Mouse (Mus musculus) midbrain, embryonic 11.5 days (tissue): Measurements from ENCODE around the gene Ociad2. TPM values are rescaled to one million over a fixed set of nuclear protein-coding genes. Genes with fewer than 3 reads are reported as not detected.

Source experiments
- ATAC-seq: fragments of 200-750 bp; cut with Nextera tagmentation; 2 replicates; pipeline ENCODE4 v1.8.0; 2017; ENCODE audit warnings: moderate TSS enrichment, moderate library complexity; ENCODE audit not compliant: low FRiP score
- DNase-seq: peaks from one replicate; pipeline ENCODE4 v3.0.0; 2015; ENCODE audit warnings: low spot score; ENCODE audit errors: missing footprints
- H3K27ac ChIP-seq: fragments of 300-500 bp; sonication (generic); 2 replicates; pipeline ENCODE4 v1.5.1; 2014; ENCODE audit warnings: low read depth, low read length
- H3K27me3 ChIP-seq: fragments of 300-500 bp; sonication (generic); 2 replicates; pipeline ENCODE4 v1.6.1; 2014; ENCODE audit warnings: mild to moderate bottlenecking, low read length, moderate library complexity, mixed read lengths; ENCODE audit not compliant: control insufficient read depth, insufficient read depth
- H3K36me3 ChIP-seq: fragments of 300-500 bp; sonication (generic); 2 replicates; pipeline ENCODE4 v1.6.1; 2014; ENCODE audit warnings: mild to moderate bottlenecking, low read length, moderate library complexity, mixed read lengths; ENCODE audit not compliant: control insufficient read depth, insufficient read depth
- H3K4me1 ChIP-seq: fragments of 300-500 bp; sonication (generic); 2 replicates; pipeline ENCODE4 v1.6.1; 2014; ENCODE audit warnings: low read length; ENCODE audit not compliant: control insufficient read depth, insufficient read depth
- H3K4me2 ChIP-seq: fragments of 300-500 bp; sonication (generic); 2 replicates; pipeline ENCODE4 v1.6.1; 2014; ENCODE audit warnings: mild to moderate bottlenecking, moderate library complexity
- H3K4me3 ChIP-seq: fragments of 300-500 bp; sonication (generic); 2 replicates; pipeline ENCODE4 v1.5.1; 2014; ENCODE audit warnings: low read depth, low read length
- H3K9ac ChIP-seq: fragments of 300-500 bp; sonication (generic); 2 replicates; pipeline ENCODE4 v1.6.1; 2014; ENCODE audit warnings: low read length
- H3K9me3 ChIP-seq: fragments of 300-500 bp; sonication (generic); 2 replicates; pipeline ENCODE4 v1.6.1; 2016; ENCODE audit warnings: low read length; ENCODE audit not compliant: control insufficient read depth
- WGBS: fragments of 180-500 bp; shearing (Covaris S2); extraction: QIAGEN DNeasy Blood & Tissue Kit; methylation state at CpG from one replicate; pipeline ENCODE4 v1.1.7; 2014; 5-methylcytosine and 5-hydroxymethylcytosine counted together
- polyA plus RNA-seq: library from polyadenylated mRNA; unstranded; fragments of >200 nt; fragmentation: Nextera tagmentation; extraction: Ambion mirVana; gene quantifications from 2 replicates; pipeline ENCODE4 v1.2.1, GENCODE M21; 2014

The Ociad2 gene
- polyA plus RNA-seq, 1 experiment from 2014 or later = 13.5 TPM

DNA sequence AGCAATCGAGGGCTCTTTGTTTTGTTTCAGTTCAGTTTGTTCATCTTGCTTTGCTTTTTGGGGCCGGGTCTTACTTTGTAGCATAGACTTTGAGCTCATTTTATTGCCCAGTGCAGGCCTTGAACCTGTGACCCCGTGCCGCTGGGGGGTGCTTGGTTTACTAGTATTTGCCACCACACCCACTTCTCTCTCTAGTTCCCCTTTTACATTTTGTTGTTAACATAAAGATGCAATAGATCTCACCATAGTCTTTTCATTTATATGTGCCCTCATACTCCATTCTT lies 60.3 kb downstream of the Ociad2 start:
- DNase-seq (peak; percentile 76), ATAC-seq (no peak)
- H3K9ac ChIP-seq = no peak overlapping the region
- H3K4me1 ChIP-seq = peaks cover 6% of the 10 kb centered on the region; the same call in 1 of the 2 replicates
- H3K27me3 ChIP-seq = no peaks in the 10 kb centered on the region
- H3K4me3 ChIP-seq = no peak overlapping the region
- no peaks in the 10 kb centered on the region for H3K36me3 ChIP-seq
- no peaks in the 10 kb centered on the region for H3K9me3 ChIP-seq
- no peak overlapping the region for H3K27ac ChIP-seq
- 78% methylated on average over 4 of the region's 4 CpGs for WGBS
- H3K4me2 ChIP-seq = no peak overlapping the region

DNA sequence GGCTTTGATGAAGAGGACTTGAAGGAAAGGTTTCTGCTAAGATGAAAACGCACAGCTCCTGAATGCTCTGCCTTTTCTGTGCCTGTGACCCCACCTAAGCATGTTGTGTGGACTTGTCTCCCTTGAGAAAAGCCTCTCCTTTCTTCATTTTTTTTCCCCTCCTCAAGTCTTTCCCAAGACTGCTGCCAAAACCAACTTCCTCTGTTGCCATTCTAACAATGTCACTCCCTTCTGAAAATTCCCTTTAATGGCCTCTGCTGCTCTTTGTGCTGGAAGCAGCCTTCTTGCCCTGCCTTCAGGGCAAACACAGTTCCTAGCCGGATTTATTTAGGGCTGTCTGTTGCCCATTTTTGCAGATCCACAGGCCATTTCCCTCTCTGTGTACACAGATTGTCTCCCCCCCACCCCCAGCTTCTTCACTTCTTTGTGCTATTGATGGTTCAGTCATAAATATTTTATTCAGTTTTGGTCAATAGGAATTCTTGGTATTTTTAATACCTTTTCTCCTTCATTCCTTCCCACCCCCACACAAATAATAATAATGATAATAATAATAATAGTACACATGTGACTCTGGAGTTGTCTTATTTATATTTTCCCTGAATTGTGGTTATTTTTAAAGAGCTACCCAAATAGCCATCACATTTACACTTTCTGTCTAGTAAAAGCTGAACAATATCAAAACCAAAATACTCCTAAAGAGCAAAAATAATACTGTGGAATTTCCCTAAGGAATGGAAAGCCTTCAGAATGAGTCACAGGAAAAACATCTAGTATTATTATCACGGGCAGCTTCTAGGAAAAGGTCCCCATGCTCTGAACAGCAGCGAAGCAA lies 60.9 kb downstream of the Ociad2 start:
- Histone ChIP-seq H3K4me3 (no peak overlapping the region), H3K36me3 (no peaks in the 10 kb centered on the region), H3K27ac (no peak overlapping the region), H3K27me3 (no peaks in the 10 kb centered on the region), H3K4me1 (peaks cover 6% of the 10 kb centered on the region; the same call in 1 of the 2 replicates), H3K4me2 (no peak overlapping the region), H3K9ac (no peak overlapping the region), H3K9me3 (no peaks in the 10 kb centered on the region)
- 71% methylated on average over 4 of the region's 4 CpGs for WGBS
- DNase-seq (peak; percentile 59), ATAC-seq (no peak)

DNA sequence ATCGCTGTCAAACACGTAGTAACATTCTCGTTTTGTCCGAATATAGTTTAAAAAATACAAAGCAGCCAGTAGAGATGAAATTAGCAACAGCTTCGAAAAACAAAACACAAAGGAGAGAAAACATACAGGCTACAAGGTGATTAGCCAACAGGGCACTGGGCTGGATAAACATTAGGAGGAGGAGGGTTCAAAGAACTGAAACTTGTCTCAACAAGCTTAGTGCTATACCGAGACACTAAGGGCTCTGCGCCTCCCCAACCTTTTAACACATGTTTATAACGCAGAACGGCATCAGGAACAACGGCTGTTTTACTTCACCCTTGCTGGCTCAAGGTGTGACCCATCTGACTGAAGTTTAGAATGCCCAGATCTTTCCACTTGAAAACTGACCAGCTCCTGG lies 61.6 kb downstream of the Ociad2 start:
- H3K4me2 ChIP-seq = no peak overlapping the region
- no peak overlapping the region for H3K9ac ChIP-seq
- H3K27me3 ChIP-seq = no peaks in the 10 kb centered on the region
- ATAC-seq (no peak), DNase-seq (peak; percentile 66)
- H3K4me1 ChIP-seq = peaks cover 6% of the 10 kb centered on the region; the same call in 1 of the 2 replicates
- WGBS = 72% methylated on average over 10 of the region's 10 CpGs
- H3K27ac ChIP-seq = no peak overlapping the region
- no peak overlapping the region for H3K4me3 ChIP-seq
- H3K9me3 ChIP-seq = no peaks in the 10 kb centered on the region
- H3K36me3 ChIP-seq = no peaks in the 10 kb centered on the region

DNA sequence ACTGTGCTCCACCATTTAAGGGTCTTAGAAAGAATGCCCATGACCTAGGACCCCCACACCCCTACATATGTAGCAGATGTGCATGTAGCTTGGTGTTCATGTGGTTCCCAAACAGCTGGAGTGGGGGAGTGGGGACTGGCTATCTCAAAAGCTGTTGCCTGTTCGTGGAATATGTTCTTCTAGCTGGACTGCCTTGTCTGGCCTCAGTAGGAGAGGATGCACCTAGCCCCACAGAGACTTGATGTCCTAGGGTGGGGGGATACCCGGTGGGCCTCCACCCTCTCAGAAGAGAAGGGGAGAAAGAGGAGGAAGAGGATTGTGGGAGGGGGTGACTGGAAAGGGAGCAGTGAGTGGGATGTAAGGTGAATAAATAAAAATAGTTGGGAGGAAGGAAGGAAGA lies 65.9 kb downstream of the Ociad2 start:
- H3K9me3 ChIP-seq = no peaks in the 10 kb centered on the region
- H3K36me3 ChIP-seq = no peaks in the 10 kb centered on the region
- no peak for ATAC-seq
- no peaks in the 10 kb centered on the region for H3K27me3 ChIP-seq
- H3K4me2 ChIP-seq = no peak overlapping the region
- peaks cover 5% of the 10 kb centered on the region for H3K4me1 ChIP-seq
- no peak overlapping the region for H3K9ac ChIP-seq
- H3K4me3 ChIP-seq = no peak overlapping the region
- no peak overlapping the region for H3K27ac ChIP-seq
- peak; percentile 77 for DNase-seq
- 89% methylated on average over 2 of the region's 2 CpGs for WGBS

DNA sequence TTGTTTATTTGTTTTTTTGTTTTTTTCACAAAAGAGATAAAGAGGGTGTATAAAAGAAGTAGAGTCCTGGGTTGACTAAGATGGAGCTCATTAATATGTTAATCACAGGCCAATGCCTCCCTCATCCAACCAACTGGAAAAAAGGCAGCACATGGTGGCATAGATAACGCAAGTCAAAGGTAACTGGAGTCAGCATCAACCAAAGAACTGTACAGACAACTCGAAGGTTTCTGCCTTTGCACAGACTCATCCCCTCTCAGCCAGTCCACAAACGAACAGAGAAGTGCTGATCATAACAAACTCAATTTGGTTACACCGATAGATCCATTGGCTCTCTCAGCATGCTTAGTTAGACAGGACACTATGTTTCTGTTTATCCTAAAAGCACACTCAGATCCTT lies 67.7 kb downstream of the Ociad2 start:
- Histone ChIP-seq H3K4me2 (no peak overlapping the region), H3K27me3 (no peaks in the 10 kb centered on the region), H3K4me1 (no peaks in the 10 kb centered on the region; the same call in 1 of the 2 replicates), H3K27ac (no peak overlapping the region), H3K9ac (no peak overlapping the region), H3K9me3 (no peaks in the 10 kb centered on the region), H3K4me3 (no peak overlapping the region), H3K36me3 (no peaks in the 10 kb centered on the region)
- 62% methylated on average over 4 of the region's 4 CpGs for WGBS
- ATAC-seq (no peak), DNase-seq (peak; percentile 84)

Other genes starting within 250 kb of the Ociad2 start
- 39.0 and 42.5 TPM in 2 replicates for gene Fryl, start 84.4 kb downstream of the Ociad2 start, polyA plus RNA-seq
- 159 and 168 TPM in 2 replicates for gene Ociad1, start 48.2 kb downstream of the Ociad2 start, polyA plus RNA-seq
- not detected in 2 replicates for gene Cwh43, start 65.0 kb upstream of the Ociad2 start, polyA plus RNA-seq
- gene Dcun1d4, start 140.0 kb upstream of the Ociad2 start, polyA plus RNA-seq = 69.6 and 83.0 TPM in 2 replicates